Mouse (Mus musculus) cerebellum, adult 18-20 months (tissue): Measurements from ENCODE around the gene Fam167b.

Experiments used
- DNase-seq, 2 experiments: peaks; one replicate each; pipeline ENCODE4 v3.0.0; 2021

Gene Fam167b

DNA sequence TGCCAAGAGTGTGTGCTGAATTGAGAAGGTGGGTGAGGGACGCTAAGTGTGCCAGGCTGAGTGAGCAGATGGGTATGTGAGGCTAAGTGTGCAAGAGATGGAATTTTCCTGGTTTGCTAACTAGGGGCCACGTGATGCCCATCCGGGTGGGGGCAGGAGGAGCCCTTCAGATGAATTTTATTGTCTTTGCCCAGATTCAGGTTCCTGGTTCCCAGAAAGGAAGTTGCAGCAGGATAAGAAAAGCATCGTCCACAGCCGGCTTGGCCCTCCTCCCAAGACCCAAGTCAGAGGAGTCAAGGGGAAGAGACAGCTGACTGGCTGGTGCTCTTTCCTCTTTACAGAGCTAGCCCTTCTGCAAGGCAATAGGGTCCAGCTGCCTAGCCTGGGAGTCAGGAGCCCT lies at the start of gene Fam167b:
Gene Fam167b (minus strand): TSS at position 84 of the 400 bp plus-strand sequence.
- no peak for DNase-seq

DNA sequence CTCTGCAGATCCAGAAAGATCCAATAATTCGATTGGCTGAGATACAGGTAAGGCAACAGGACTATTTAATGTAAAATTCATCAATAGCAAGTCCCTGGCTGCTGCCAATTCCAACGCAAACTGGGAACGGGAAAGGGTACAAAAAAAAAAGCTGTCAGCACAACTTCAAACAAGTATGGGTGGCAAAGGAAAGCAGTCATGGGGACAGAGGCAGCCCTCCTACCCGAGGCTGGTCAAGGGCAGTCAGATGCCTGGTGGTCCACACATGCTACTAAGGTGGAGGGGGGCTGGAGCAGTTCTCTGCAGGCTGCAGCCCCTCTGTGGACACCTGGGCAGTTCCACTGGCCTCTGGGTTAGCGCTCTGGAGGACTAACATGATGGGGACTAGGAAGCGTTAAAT lies 47.7 kb upstream of the Fam167b start:
- DNase-seq, result no peak

DNA sequence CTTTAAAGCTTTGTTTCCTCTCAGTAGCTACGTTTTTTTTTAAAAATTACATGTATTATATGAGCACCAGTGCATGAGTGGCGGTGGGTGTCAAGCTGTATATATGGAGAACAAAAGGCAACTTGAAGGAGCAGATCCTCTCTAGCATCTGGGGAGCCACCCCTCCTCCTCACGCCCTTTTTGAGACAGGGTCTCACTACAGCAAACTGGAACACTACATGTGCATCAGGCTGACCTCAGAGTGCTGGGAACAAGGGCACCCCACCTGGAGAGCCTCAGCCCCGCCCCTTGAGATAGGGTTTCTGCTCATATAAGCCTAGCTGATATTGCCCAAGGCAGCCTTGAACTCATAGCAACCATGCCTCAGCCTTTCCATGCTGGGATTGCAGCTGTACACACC lies 47.1 kb upstream of the Fam167b start:
- no peak for DNase-seq

DNA sequence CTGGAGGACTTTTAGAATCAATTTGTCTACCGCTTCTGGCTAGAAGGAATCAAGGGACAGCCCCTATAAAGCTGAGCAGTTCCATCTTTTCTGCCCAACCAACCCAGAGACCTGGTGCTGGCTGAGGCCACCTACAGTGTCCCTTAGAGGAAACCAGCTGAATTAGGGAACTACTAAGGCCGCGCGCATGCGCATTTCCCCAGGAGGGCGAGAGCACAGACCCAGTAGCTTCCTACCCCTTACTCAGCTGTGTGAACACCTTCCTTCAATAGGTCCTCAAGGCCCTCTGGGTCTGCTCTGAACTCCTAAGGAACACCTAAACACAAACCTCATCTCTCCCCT lies 46.7 kb upstream of the Fam167b start:
- DNase-seq, result peak; percentile 66 to 71

DNA sequence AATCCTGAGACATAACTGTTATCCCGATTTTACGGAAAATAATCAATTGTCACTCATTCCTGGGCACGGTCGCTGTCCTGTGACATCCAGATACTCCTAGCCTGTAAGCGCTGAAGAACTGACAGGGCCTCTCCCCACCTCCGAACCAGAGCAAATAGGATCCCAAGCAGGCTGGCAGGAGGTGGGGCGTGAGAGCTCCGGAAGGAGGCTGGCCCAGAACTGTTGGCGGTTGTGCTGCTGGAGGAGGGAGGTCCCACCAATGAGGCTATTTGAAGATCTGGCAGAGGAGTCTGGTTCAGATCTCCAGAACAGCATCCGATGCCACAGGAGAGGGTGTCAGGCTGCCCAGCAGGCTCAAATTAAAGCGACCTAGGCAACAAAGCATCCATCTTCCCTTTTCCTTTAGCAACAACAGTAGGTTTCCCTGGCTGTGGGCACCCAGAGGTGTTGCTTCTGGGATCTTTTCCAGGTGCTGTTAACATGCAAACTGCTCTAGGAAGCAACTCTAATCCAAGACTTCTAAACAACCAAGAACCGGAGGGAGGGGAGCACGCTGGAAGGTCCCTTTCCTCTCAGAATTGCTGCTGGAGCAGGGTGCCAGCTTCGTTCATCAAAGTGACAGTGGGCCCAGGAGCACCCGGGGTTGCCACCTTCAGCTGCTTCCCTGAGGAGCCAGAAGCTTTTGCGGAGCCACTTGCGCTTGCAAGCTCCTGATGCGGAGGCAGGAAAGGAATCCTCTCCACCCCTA lies 46.1 kb upstream of the Fam167b start:
- peak; percentile 87 to 94 for DNase-seq

DNA sequence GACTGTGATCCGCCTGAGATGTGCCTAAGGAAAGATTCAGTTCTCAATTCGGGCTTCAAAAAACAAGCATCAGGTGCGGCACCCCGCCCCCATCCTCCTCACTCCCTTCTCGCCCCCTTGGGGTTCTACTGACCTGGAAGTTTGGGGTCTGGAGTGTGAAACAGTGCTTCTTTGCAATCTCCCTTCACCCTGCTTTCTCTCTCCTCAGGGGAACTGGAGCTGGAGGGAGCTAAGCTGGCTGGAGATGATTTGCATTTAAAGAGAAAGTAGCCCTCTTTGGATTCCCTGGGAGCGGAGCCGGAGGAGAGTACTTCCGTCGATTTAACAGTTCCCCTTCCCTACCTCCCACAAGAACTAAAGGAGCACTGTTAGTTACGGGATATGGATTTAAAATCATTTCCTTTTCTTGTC lies 45.3 kb upstream of the Fam167b start, which contains the start of gene Ccdc28b:
Gene Ccdc28b (minus strand): TSS at position 267 of the 411 bp plus-strand sequence.
- peak; percentile 62 to 69 for DNase-seq

DNA sequence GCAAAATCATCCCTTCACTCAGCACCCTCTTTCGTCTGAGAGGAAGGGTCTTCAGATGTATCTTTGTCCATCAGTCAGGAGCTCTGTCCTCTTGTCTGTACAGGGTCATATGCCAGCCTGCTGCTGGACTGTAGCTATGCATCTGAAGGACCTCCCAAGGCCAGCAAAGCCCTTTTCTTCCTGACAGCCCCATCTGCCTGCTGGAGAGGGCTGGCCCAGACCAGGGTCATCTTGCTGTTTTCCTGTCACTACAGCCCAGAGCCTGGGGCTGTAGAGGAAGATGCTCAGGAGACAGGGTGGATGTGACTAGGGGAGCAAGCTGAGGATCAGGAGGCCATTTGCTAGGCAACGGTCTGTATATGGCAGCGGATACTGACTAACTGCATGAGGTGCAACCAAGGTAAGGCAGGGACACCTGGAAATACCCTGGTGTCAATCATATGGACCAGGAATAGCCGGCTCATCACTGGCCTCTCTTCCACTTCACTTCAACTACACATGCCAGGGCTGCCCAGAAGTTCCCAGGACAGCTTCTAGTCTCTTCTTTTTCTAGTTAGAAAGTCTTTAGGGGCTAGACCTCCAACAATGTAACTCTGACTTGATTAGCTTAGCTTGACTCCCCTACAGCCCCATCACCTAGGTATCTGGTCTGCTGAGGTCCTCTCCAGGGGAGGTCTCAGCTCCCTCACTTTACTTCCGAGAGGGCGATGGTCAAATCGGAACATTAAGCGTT lies 44.6 kb upstream of the Fam167b start:
- DNase-seq, result peak; percentile 40 to 60

DNA sequence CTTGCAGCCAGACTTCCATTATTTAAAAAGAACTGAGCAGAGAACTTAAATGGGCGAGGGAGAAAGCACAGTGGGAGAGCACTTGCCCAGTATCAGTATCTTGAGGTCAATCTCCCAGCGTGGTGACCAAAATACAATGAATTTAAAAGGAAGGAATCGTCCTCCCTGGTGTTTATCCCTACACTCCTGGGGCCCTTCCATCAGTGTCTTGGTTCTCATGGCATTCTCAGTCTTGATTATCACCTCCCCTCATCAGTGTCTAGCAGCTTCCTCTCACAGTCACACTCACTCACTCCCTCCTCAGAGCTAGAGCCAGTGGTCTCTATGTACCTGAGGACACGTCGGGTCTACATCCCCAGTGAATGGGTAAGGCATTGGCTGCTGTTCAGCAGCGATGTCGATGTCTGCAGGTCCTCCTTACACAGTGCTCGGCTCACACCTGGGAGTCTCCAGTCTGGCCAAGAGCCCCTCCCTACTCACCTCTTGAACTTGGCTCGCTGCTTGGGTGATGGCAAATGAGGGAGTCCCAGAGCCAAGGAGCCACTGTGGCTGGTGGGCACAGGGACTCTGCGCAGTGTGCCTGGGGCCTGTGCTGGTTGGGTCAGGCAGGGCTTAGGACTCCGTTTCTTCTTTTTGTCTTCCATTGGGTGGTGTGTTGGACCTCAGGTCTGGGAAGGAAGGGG lies 43.9 kb upstream of the Fam167b start:
- peak; percentile 56 to 59 for DNase-seq

DNA sequence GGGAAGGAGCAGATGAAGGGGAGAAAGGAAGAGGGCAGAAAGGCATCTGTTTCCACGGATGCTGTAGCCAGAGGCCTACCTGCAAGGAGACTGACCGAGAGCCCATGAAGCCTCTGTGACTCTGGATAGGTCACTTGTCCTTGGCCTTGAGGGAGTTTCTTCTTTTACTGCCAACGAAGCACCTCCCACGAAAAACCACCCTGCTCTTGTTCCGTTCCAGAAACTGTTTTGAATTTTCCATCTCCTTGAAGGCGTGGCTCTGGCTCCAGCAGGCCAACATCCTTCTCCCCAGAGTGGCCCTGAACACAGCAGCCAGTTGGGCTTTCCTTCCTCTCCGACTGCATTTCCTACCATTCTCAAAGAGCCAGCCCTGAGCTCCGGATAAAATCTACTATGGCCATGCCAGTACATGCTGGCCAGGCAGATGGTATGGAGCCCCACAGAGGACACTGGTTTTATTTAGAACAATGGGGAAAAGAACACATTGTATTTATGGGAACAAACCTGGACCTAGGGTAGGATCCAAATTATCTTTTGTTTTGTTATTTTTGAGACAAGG lies 43.0 kb upstream of the Fam167b start:
- peak; percentile 79 to 87 for DNase-seq

DNA sequence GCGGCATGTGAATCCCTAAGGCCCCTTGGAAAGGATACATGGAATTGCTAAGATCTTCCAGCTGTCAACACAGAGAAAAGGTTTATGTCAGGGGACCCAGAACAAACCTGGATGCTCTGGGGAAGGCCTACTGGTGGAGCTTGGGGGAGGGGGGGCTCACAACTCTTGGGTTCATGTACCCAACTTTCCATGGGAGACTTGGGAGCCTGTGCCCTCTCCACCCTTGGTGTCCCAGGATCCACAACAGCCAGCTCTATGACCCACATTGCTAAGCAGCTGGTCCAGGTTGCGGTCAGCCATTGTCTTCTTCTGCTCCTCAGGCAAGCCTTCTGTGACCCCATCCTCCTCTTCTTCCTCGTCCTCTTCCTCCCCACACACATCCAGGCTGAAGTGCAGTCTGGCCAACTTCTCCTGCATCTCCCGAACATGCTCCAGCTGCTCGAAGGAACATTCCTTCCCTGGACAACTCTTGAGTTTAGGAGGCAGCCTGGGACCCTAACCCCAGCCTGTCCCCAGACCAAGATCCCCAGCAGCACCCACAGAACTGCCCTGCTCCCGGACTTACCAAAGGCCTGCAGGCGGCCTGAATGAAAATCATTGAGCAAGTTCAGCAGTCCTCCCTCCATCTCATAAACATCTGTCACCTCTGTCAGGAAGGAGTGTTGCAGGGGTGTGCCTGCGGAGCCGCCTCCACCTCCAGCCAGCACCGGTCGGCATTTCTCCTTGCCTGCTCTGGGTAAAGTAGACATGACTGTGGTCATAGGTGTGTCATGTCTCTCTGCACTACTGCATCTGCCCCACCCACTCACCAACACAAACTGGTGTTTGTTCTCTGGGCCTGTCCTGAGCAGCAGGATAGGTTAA lies 42.3 kb upstream of the Fam167b start:
- no peak for DNase-seq

DNA sequence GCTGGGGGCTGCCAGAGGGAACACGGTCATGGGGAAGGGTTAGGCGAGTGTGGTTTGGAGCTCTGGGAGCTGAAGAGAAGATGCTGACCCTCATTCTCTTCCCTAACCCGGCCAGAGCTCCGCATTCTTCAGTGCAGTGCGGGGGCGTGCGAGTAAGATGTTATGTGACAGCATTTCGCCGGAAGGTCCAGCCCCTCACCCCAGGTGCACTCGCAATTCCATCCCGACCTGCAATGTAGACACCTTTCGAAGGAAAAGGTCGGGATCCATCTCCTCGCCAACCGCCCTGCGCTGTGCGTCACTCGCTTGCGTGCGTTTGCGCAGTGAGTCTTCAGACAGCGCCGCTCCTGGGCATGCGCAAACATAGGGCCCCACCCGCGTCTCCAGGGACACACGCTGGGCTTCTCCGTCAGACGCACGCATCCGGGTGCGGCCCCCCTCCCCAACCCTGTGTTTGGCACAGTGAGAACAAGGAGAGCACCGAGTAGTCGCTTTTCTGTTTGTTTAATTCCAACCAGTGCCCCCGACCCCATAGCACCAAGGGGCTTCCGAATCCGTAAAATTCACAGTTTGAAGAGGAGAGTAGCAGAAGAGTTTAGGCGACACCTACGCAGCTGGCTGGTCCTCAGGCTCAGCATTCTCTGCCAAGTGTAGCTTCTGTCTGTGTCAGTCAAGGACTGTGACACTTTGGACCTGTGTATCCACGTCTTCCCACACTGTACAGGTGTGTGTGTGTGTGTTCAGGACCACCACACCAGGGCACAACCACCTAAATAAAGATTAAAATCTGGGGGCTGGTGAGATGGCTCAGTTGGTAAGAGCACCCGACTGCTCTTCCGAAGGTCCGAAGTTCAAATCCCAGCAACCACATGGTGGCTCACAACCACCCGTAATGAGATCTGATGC lies 40.7 kb upstream of the Fam167b start, which contains the start of gene Iqcc:
Gene Iqcc (minus strand): TSS at position 314 of the 906 bp plus-strand sequence.
- peak; percentile 95 to 96 for DNase-seq

DNA sequence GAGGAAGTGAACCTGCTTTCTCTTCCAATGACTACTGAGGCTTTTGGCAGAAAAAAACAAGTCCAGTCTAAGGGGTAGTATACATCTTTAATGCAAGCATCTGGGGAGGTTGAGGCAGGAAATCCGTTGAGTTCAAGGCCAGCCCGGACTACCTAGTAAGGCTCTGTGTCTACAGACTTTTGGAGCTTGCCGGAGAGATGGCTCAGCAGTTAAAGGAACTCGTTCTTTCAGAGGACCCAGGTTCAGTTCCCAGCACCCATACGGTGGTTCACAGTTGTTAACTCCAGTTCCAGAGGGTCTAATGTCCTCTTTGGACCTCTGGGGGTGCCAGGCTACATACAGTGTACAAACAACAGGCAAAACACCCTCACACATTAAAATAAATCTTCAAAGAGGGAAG lies 39.7 kb upstream of the Fam167b start:
- no peak for DNase-seq

DNA sequence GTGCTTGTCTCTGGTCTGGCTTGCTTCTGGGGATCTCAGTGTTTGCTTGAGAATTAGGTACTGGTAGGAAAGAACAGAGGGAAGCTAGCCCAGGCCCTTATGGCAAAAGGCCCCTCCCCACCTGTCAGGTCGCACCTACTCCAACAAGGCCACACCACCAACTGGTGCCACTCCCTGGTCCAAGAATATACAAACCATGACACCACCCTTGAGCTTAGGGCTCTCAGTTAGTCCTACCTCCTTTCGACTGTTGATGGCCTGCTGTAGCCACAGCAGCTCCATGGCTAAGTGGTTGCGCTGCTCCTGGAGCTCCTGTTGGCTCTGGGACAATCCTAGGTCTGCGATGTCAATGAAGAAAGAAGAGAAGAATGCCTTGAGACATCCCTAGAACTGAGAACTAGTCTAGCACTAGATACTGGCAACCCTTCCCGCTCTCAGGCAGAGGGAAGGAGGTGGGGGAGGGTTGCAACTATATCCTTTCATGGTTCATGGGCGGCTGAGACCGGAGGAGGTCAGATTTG lies 38.8 kb upstream of the Fam167b start:
- no peak for DNase-seq

DNA sequence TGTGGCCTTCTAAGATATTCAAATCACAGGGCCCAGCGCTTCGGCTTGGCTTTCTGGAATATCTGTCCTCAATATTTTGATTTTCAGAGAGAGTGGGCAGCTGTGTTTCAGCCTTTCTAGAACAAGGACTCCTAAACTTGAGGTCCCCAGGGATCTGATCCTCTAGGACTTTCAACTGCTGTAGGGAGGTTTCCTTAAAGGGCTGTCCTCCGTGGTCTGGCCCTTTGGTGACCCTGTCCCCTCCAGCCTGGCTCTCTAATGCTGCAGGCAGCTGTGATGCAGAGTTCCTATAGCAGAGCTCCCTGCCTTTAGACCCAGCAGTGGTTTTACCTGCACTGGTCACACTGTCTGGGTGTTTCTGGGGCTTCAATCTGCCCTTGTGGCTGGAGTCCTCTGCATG lies 38.3 kb upstream of the Fam167b start:
- no peak for DNase-seq

DNA sequence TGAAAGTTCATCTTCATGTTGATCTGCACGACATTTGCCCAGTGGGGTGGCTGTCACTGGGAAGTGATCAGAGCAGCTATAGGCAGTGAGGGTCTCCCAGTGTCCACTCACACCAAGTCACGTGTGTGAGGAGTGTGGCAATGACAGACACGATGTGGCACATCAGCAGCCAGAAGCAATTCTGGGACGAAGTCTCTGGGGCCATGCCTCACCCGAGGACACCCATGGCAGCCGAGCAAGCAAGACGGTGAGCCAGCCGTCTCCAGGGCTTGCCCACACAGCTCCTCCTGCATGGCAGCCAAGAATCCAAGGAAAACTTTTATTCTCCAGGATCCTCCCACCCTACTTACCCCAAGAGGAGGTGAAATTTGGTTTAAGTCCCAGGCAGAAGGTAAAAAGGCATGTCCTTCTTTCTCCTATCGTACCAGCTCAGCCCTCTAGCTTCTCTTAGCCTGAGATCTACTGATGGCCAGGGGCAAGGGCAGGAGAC lies 37.5 kb upstream of the Fam167b start:
- DNase-seq, result no peak

DNA sequence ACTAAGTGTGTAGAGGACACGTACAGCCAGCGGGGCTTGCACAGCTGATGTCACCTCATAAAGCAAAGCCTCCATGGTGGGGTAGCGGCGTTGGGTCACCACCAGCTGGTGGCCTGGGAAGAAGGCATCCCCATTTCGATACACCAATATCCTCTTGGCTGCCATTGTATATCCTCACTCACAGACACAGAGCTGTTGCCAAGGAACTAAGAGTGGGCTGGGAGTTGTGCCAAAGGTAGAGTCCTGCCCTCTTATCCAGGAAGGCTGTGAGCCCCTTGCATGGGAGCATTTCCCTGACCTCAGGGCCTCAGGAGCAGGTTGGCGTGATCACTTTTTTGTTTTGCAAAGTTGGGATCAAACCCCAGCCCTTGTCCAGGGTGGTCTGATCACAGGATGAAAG lies 35.7 kb upstream of the Fam167b start, which contains the start of gene Dcdc2b:
Gene Dcdc2b (minus strand): TSS at position 165 of the 400 bp plus-strand sequence.
- no peak for DNase-seq

DNA sequence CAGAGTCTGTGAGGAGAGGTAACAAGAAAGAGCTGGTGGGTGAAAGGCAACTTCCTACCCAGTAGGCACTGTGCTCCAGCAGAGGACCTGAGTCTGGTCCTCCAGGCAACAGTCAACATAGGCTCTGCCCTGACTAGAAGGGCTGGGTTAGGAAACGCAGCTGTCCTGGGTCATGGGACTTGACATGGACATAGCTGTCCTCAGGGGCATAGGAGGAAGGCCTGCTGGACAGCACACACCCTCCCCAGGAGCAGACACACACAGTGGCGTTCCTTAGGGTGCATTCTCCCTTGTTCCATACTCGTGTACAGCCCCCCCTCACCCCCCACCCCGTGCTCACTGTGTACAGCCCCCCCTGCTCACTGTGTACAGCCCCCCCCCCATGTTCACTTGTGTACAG lies 32.1 kb upstream of the Fam167b start:
- DNase-seq, result no peak

DNA sequence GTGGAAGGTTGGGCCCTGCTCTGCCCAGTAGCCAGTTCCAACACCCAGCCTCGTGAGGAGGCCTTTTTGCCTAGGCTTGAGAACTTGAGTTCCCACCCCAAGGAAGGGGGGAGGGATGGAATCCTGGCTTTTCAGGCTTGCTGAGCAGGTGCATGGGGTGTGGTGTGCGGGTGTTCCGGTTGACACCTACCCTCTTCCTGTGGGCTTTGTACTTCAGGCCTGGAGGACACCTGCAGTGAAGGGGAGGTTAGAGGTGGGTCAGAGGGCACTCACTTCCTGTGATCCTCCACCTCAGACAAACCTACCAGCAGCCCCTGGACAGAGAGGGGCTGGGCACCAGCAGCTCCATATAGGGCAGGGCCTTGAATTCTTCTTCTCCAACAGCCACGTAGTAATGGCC lies 31.7 kb upstream of the Fam167b start:
- DNase-seq, result no peak

DNA sequence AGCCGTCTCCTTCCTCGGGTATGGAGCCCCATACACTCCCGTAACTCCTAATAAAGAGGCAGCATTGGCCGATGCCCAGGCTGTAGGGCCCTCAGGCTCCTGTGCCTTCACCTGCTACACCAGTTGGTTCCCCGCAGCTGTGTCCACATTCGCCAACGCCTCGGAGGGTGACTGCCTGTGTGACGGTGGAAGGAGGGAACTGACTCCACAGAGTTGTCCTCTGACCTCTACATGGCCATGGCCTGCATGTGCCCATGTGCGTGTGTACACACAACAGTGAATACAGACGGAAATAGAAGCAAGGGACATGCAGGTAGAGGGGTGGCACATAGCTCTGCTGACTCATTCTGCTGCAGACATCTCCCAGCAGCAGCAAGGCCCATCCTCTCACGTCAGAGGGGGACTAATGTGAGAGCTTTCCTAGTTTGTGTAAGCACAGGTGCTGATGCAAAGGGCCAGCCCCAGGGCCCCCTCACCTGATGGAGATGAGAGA lies 30.8 kb upstream of the Fam167b start:
- no peak for DNase-seq

DNA sequence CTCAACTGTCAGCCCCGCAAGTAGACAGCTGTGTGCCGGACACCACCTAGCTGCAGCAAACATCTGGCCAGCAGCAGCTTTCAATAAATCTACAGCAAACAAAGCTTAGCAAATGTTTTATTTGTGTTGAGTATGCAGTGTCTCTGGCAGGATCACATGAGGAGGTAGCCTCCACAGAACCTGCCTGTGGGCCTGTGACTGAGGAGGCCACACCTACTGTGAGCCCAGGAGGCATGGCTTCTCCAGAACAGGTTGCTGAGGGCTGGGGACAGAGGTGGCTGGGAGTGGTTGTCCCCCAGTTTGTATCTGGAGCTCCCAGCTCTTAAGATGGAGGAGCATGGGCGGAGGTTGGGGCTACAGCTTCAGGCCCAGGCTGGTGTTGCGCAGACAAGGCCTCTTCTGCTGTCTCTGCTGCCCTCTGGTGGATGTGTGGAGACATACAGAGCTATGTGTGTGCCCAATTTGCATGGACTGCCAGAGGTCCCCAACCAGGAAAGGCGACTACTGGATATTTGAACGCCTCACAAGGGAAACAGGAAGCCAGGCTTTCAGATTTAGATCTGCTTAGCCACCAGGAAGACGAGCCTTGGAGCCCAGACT lies 30.2 kb upstream of the Fam167b start:
- peak; percentile 84 to 87 for DNase-seq
